Mouse (Mus musculus) neutrophil, adult 5-6 weeks (primary cell): ENCODE data around the gene Mzt1. TPM values are rescaled to one million over a fixed set of nuclear protein-coding genes. Genes with fewer than 3 reads are reported as not detected.
"Not testable (repeated sequence)": the region's sequence is repeated elsewhere in the genome, so short reads cannot be mapped to it uniquely, and the experiment has no call there.

ENCODE experiments used
- ATAC-seq: fragments of 151-379, 151-347 bp; 2 replicates; pipeline ENCODE4 v1.8.0; 2017; ENCODE audit warnings: mild to moderate bottlenecking, moderate TSS enrichment; ENCODE audit not compliant: insufficient number of reproducible peaks, poor library complexity, low FRiP score, severe bottlenecking; ENCODE audit errors: extremely low read depth
- total RNA-seq: library from RNA; stranded (forward); fragments of 200-1000 nt; gene quantifications from 2 replicates; pipeline ENCODE4 v1.2.3, GENCODE M21; 2017

Gene Mzt1
- 25.6 and 26.5 TPM in 2 replicates for total RNA-seq

GRCm38 (mm10) chr14:99046031-99046781 is at the start of gene Mzt1, which contains the start of gene Bora:
Gene Mzt1, minus strand, starts transcription at chr14:99046134.
Gene Bora, plus strand, starts transcription at chr14:99046222.
- ATAC-seq, result peak; percentile 91

GRCm38 (mm10) chr14:99088947-99089346 is 43.0 kb upstream of the Mzt1 start:
- ATAC-seq, result no peak

- no peak for ATAC-seq
Observed at GRCm38 (mm10) chr14:99071146-99071545, 25.2 kb upstream of the Mzt1 start.

- ATAC-seq, result no peak
Observed at GRCm38 (mm10) chr14:99063091-99063490, 17.2 kb upstream of the Mzt1 start.

- ATAC-seq, result no peak
Observed at GRCm38 (mm10) chr14:99060616-99061015, 14.7 kb upstream of the Mzt1 start.

- ATAC-seq, result no peak
Observed at GRCm38 (mm10) chr14:99058959-99059586, 13.1 kb upstream of the Mzt1 start.

GRCm38 (mm10) chr14:99046782-99047181 is 848 bp upstream of the Mzt1 start:
- no peak for ATAC-seq

GRCm38 (mm10) chr14:99045378-99046030 is 430 bp downstream of the Mzt1 start:
- peak; percentile 60 for ATAC-seq

- no peak for ATAC-seq
Observed at GRCm38 (mm10) chr14:99044718-99045117, 1.2 kb downstream of the Mzt1 start.

- no peak for ATAC-seq
Observed at GRCm38 (mm10) chr14:99044096-99044495, 1.8 kb downstream of the Mzt1 start.

- ATAC-seq, result no peak
Observed at GRCm38 (mm10) chr14:99043499-99043898, 2.4 kb downstream of the Mzt1 start.

GRCm38 (mm10) chr14:99041416-99041815 is 4.5 kb downstream of the Mzt1 start:
- ATAC-seq, result no peak

GRCm38 (mm10) chr14:99039308-99039707 is 6.6 kb downstream of the Mzt1 start:
- ATAC-seq, result not testable (repeated sequence)

- ATAC-seq, result no peak
Observed at GRCm38 (mm10) chr14:99037703-99038102, 8.2 kb downstream of the Mzt1 start.

- no peak for ATAC-seq
Observed at GRCm38 (mm10) chr14:99036039-99036438, 9.9 kb downstream of the Mzt1 start.

- ATAC-seq, result not testable (repeated sequence)
Observed at GRCm38 (mm10) chr14:99034851-99035250, 11.1 kb downstream of the Mzt1 start.

GRCm38 (mm10) chr14:99032596-99032995 is 13.3 kb downstream of the Mzt1 start:
- ATAC-seq, result no peak

- no peak for ATAC-seq
Observed at GRCm38 (mm10) chr14:99031337-99031873, 14.5 kb downstream of the Mzt1 start.

GRCm38 (mm10) chr14:99029987-99030386 is 15.9 kb downstream of the Mzt1 start:
- no peak for ATAC-seq
